Mouse (Mus musculus): Measurements from ENCODE around the gene Olfr694. TPM values are rescaled to one million over a fixed set of nuclear protein-coding genes. Genes with fewer than 3 reads are reported as not detected.
"Not testable (repeated sequence)": the region's sequence is repeated elsewhere in the genome, so short reads cannot be mapped to it uniquely, and the experiment has no call there.

Gene Olfr694
- polyA plus RNA-seq (2011; ENCODE audit: insufficient read length, low read depth, missing spikeins) = not detected in 2 replicates

DNA sequence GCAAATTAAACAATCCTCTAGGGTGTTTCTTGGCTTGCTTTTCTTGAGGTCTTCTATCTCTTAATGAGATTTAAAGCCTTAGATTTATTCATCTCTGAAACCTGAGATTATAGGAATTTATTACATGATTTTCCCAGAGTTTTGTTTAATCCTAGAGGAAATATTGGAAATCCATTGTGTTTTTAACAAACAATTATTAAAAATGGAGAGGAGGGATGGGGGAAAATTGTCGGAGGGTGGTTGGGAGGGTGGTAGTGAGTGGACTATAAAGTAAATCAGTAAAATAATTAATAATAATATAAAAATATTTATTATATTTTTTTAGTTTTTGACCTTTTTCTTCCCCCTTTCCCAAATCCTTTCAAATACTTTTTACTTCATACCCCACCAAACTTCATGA is at the start of gene Olfr694:
TSS of gene Olfr694 (minus strand) at position 101 of the 400 bp plus-strand sequence.
- H3K27ac ChIP-seq (ENCODE audit: insufficient read depth, low read length) = no peak within 1 kb of the TSS
- TF ChIP-seq CTCF (IDR thresholded peaks at IDR 0.05; ENCODE audit: borderline replicate concordance, insufficient read depth, low read length) (no peak), POLR2A (IDR thresholded peaks at IDR 0.05; ENCODE audit: low read depth, low read length) (no peak)
- no peaks in the 10 kb centered on the region for H3K4me1 ChIP-seq (ENCODE audit: control insufficient read depth, insufficient read depth, low read length)
- H3K4me3 ChIP-seq (ENCODE audit: insufficient read depth, low read length) = no peak within 1 kb of the TSS

DNA sequence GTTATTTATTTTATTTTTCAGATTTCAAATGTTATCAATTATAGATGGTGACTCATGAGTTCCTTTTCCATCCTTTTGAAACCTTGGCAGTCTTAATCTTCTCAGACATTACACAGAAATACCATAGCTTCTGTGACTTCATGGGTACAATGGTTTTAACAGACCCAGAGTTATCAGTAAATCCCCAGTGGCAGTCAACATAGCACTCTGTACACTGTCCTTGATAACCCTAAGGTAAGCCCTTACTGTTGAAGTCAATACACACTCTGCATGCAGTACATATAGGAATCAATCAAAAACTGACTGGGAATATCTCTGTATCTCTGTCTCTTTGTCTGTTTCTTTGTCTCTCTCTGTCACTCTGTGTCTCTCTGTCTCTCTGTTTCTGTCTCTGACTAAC is 45.4 kb upstream of the Olfr694 start:
- no peaks in the 10 kb centered on the region for H3K4me1 ChIP-seq (ENCODE audit: control insufficient read depth, insufficient read depth, low read length)
- H3K27ac ChIP-seq (ENCODE audit: insufficient read depth, low read length) = no peak overlapping the region
- TF ChIP-seq POLR2A (IDR thresholded peaks at IDR 0.05; ENCODE audit: low read depth, low read length) = no peak
- TF ChIP-seq CTCF (IDR thresholded peaks at IDR 0.05; ENCODE audit: borderline replicate concordance, insufficient read depth, low read length) = no peak
- no peak overlapping the region for H3K4me3 ChIP-seq (ENCODE audit: insufficient read depth, low read length)

DNA sequence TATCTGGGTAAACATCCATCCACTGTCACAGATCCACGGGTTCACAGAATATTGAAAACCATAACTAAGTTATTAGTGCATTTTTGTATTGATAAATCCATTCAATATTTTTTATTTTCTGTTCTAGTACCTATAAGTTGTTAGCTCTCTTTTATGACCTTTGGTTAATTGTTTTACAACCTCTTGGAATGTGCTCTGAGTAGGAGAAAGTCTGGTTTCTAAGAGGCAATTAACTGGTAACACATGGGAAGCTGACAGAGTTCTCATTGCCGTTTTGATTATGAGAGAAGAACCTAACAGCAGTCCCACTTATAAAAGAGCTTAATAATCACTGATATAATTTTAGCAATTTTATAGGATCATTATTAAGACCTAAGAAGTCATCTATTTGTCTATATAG is 42.1 kb upstream of the Olfr694 start:
- no peak overlapping the region for H3K4me3 ChIP-seq (ENCODE audit: insufficient read depth, low read length)
- TF ChIP-seq CTCF (IDR thresholded peaks at IDR 0.05; ENCODE audit: borderline replicate concordance, insufficient read depth, low read length) (no peak), POLR2A (IDR thresholded peaks at IDR 0.05; ENCODE audit: low read depth, low read length) (no peak)
- no peak overlapping the region for H3K27ac ChIP-seq (ENCODE audit: insufficient read depth, low read length)
- H3K4me1 ChIP-seq (ENCODE audit: control insufficient read depth, insufficient read depth, low read length) = no peaks in the 10 kb centered on the region

DNA sequence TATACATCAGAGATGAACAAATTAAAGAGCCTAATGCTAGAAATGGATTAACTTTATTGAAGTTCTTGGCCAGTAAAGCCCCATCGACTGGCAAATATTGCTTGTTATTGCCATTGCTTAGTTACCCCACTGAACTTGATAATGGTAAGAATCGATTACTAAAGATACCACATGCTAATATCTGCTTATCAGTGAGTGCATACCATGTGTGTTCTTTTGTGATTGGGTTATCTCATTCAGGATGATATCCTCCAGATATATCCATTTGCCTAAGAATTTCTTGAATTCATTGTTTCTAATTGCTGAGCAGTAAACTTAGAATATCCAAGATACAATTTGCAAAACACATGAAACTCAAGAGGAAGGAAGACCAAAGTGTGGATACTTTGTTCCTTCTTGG is 34.0 kb upstream of the Olfr694 start:
- not testable (repeated sequence) for H3K4me1 ChIP-seq (ENCODE audit: control insufficient read depth, insufficient read depth, low read length); H3K27ac ChIP-seq (ENCODE audit: insufficient read depth, low read length); H3K4me3 ChIP-seq (ENCODE audit: insufficient read depth, low read length)

DNA sequence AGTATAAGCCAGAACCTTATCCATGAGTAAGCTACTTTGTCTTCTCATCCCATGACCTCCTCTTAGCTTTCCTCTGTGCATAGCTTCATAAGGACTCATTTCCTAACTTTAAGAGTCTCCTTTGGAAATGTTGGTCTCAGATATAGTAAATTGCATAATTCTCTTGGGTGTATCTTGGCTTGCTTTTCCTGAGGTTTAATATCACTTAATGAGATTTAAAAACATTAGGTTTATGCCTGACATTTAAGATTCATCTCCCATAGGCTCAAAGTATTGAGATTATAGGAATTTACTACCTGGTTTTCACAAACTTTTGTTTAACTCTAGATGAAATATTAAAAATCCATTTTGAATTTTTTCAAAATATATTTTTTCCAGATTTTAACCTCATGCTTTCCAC is 24.7 kb upstream of the Olfr694 start, which contains the start of gene Olfr695:
TSS of gene Olfr695 (minus strand) at position 101 of the 400 bp plus-strand sequence.
- TF ChIP-seq CTCF (IDR thresholded peaks at IDR 0.05; ENCODE audit: borderline replicate concordance, insufficient read depth, low read length) (no peak), POLR2A (IDR thresholded peaks at IDR 0.05; ENCODE audit: low read depth, low read length) (no peak)
- Histone ChIP-seq H3K4me3 (ENCODE audit: insufficient read depth, low read length) (no peak within 1 kb of the TSS), H3K27ac (ENCODE audit: insufficient read depth, low read length) (no peak within 1 kb of the TSS), H3K4me1 (ENCODE audit: control insufficient read depth, insufficient read depth, low read length) (no peaks in the 10 kb centered on the region)

DNA sequence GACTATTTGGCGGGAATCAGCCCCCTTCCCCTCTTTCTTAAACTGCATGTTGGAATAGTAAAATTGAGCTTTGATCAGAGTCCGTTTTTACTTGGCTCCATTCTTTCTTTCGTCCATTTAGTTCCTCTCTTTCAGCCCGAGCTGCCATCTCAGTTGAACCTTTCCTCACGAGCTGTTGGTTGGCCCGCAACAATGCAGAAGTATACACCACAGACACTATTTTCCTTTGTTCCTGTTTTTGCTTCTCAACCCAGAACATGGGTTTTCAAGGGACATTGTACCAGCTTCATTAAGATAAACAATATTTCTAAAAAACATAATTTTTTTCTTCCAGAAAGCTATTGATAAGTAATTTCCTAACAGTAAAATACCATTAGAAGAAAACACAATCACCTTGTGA is 19.8 kb upstream of the Olfr694 start:
- H3K4me1 ChIP-seq (ENCODE audit: control insufficient read depth, insufficient read depth, low read length) = no peaks in the 10 kb centered on the region
- no peak overlapping the region for H3K27ac ChIP-seq (ENCODE audit: insufficient read depth, low read length)
- H3K4me3 ChIP-seq (ENCODE audit: insufficient read depth, low read length) = no peak overlapping the region
- TF ChIP-seq CTCF (IDR thresholded peaks at IDR 0.05; ENCODE audit: borderline replicate concordance, insufficient read depth, low read length) = no peak

DNA sequence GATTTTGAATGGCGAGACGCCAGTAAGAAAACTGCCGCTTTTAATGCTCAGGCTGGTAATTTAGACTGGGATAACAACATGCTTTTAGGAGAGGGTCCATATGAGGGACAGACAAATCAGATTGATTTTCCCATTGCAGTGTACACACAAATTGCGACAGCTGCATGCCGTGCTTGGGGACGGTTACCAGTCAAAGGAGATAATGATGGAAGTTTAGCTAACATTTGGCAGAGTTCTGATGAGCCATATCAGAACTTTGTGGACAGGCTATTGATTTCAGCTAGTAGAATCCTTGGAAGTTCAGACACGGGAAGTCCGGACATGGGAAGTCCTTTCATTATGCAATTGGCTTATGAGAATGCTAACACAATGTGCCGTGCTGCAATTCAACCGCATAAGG is 16.1 kb upstream of the Olfr694 start:
- H3K4me1 ChIP-seq (ENCODE audit: control insufficient read depth, insufficient read depth, low read length); H3K4me3 ChIP-seq (ENCODE audit: insufficient read depth, low read length); H3K27ac ChIP-seq (ENCODE audit: insufficient read depth, low read length): not testable (repeated sequence)

DNA sequence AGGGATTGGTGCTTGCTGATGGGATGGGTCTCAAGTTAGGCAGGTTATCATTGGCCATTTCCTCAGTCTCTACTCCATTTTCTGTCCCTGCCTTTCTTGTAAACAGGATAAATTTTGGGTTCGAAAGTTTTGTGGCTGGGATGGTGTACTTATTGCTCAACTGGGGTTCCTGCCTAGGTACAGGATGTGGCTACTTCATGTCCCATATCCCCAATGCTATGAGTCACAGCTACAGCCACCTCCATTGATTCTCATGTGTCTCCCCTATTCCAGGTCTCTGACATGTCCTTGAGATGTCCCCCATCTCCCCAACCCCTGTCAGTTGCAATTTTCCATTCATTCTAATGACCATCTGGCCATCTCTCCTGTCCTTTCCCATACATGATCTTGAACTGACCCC is 5.3 kb upstream of the Olfr694 start:
- TF ChIP-seq POLR2A (IDR thresholded peaks at IDR 0.05; ENCODE audit: low read depth, low read length) (no peak), CTCF (IDR thresholded peaks at IDR 0.05; ENCODE audit: borderline replicate concordance, insufficient read depth, low read length) (no peak)
- H3K4me3 ChIP-seq (ENCODE audit: insufficient read depth, low read length) = no peak overlapping the region
- H3K27ac ChIP-seq (ENCODE audit: insufficient read depth, low read length) = no peak overlapping the region
- H3K4me1 ChIP-seq (ENCODE audit: control insufficient read depth, insufficient read depth, low read length) = no peaks in the 10 kb centered on the region

DNA sequence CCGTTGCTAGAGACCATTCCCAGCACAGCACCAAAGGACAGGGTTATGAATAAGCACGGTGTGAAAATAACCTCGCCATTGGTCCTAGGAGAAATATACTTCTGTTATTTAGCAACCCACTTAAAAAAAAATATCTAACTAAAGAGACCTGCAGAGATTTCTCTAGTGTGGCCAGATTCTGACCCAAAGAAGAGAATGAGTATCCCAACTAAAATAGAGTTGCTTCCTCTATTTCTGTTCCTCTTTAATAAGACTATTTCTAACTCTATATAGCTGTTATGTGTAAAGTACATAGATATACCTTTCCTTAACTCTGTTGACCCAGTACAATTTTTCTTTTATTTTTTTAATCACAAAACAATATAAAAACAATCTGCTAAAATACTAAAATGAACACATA is 1.4 kb upstream of the Olfr694 start:
- Histone ChIP-seq H3K4me3 (ENCODE audit: insufficient read depth, low read length) (no peak overlapping the region), H3K27ac (ENCODE audit: insufficient read depth, low read length) (no peak overlapping the region), H3K4me1 (ENCODE audit: control insufficient read depth, insufficient read depth, low read length) (no peaks in the 10 kb centered on the region)
- TF ChIP-seq CTCF (IDR thresholded peaks at IDR 0.05; ENCODE audit: borderline replicate concordance, insufficient read depth, low read length) = no peak
- TF ChIP-seq POLR2A (IDR thresholded peaks at IDR 0.05; ENCODE audit: low read depth, low read length) = no peak

DNA sequence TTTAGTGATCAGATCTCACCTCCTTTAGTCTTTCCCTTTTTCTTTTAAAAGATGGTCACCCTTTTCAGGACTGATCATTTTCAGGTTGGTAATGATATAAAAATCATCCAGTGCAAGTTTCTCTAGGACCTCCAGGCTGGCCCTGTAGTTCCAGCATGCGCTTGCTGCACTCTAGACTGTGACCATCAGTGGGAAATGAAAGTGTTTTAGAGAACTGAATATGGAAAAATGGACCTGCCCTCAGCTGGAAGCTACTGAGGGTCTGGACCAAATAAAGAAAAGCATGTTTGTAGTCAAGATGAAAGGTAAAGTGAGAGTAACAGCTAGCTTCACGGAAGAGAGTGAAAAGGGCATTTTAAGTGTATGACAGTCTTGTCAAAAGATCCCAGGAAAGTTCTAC is 6.2 kb downstream of the Olfr694 start:
- H3K4me3 ChIP-seq (ENCODE audit: insufficient read depth, low read length) = no peak overlapping the region
- H3K27ac ChIP-seq (ENCODE audit: insufficient read depth, low read length) = no peak overlapping the region
- no peaks in the 10 kb centered on the region for H3K4me1 ChIP-seq (ENCODE audit: control insufficient read depth, insufficient read depth, low read length)
- TF ChIP-seq CTCF (IDR thresholded peaks at IDR 0.05; ENCODE audit: borderline replicate concordance, insufficient read depth, low read length) (no peak), POLR2A (IDR thresholded peaks at IDR 0.05; ENCODE audit: low read depth, low read length) (no peak)

DNA sequence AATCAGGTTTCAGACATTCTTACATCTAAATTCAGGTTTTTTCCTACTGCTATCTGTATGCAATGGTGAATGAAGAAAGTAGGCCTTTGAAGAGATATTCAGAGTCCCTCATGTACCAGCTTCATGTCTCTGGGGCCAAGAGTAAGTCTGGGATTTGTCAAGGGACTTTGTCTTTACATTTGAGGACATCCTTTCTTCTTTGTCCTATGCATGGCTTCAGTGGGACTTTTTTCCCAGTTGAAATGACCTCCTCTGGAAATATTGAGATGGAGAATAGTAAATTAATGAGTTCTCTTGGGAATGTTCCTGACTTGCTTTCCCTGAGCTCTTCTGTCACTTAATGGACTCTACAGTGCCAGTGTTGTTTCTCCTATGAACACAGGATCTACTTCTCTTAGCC is 11.1 kb downstream of the Olfr694 start, which contains the start of gene Olfr693:
TSS of gene Olfr693 (minus strand) at position 101 of the 400 bp plus-strand sequence.
- no peak for TF ChIP-seq CTCF (IDR thresholded peaks at IDR 0.05; ENCODE audit: borderline replicate concordance, insufficient read depth, low read length)
- TF ChIP-seq POLR2A (IDR thresholded peaks at IDR 0.05; ENCODE audit: low read depth, low read length) = no peak
- Histone ChIP-seq H3K27ac (ENCODE audit: insufficient read depth, low read length) (no peak within 1 kb of the TSS), H3K4me1 (ENCODE audit: control insufficient read depth, insufficient read depth, low read length) (no peaks in the 10 kb centered on the region), H3K4me3 (ENCODE audit: insufficient read depth, low read length) (no peak within 1 kb of the TSS)

Measured in embryonic fibroblast, embryonic 13.5 days (primary cell).